8 mouse cellular contexts compared by ENCODE assay signal in the genomic region with DNA sequence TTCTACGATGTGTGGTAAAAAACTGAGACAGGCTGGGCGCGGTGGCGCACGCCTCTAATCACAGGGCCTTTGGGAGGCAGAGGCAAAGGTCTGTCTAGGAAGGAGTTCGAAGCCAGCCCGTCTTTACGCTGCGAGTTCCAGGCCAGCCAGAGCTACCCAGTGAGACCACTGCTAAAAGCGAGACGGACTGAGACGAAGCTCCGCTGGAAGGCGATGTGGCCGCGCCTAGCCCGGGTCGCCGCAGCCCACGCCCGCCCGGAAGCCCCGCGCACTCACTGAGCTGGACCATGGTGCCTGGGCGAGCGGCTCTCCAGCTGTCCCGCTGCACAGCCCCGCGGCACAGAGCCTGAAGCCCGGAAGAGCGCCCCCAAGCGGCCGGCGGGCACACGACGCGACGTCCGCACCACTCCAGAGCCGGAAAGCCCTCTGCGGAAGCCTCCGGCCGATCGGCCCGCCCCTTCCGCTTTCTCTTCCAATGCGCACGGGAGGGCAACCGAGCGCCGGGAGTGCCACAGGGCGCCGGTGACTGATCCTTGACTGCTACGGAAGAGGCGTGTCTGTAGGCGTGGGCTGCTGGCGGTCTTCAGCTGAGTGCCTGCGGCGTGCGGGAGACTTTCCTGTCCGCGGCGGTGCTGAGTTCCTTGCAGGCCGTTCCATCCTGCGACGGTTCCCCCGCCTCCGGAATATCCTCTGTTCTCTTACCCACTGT. TPM values are rescaled to one million over a fixed set of nuclear protein-coding genes. Genes with fewer than 3 reads are reported as not detected.
DNase-seq lines count a peak whose midpoint lies in the region; ATAC-seq lines count a peak whose summit lies in the region.

A gene (minus strand): TSS at position 430 of the 709 bp plus-strand sequence.

- no peaks in the 10 kb centered on the region for H3K4me1 ChIP-seq in brown adipose tissue, adult 24 weeks (ENCODE audit: control insufficient read depth, insufficient read depth, insufficient read length, low read length)
- peaks cover 18% of the 10 kb centered on the region for H3K4me1 ChIP-seq in heart, embryonic 13.5 days
- H3K4me1 ChIP-seq in liver, embryonic 12.5 days, result peaks cover 37% of the 10 kb centered on the region
- H3K4me1 ChIP-seq in stomach, embryonic 15.5 days, result 0 out of 2 replicates have a peak, but pooled peaks cover 3% of the 10 kb centered on the region

- H3K27me3 ChIP-seq in heart, embryonic 13.5 days (replicated peaks), result no peaks in the 10 kb centered on the region
- no peaks in the 10 kb centered on the region for H3K27me3 ChIP-seq in liver, embryonic 12.5 days (replicated peaks)
- H3K27me3 ChIP-seq in stomach, embryonic 15.5 days (replicated peaks), result no peaks in the 10 kb centered on the region

- peaks cover 23% of the 10 kb centered on the region for H3K36me3 ChIP-seq in heart, embryonic 13.5 days
- H3K36me3 ChIP-seq in liver, embryonic 12.5 days, result peaks cover 26% of the 10 kb centered on the region
- H3K36me3 ChIP-seq in stomach, embryonic 15.5 days, result no peaks in the 10 kb centered on the region; the same call in 1 of the 2 replicates

- WGBS in heart, embryonic 13.5 days, result under 1% methylated on average over 68 of the region's 68 CpGs
- 2% methylated on average over 68 of the region's 68 CpGs for WGBS in liver, embryonic 12.5 days (ENCODE audit: insufficient replicate concordance)
- 0% methylated on average over 68 of the region's 68 CpGs for WGBS in stomach, embryonic 15.5 days

- peak; percentile 98 for DNase-seq in CD4-positive, CD25-positive, alpha-beta regulatory T cell, adult 2 months (ENCODE audit: low read depth, low spot score)
- peak; percentile 37 for DNase-seq in fat pad, adult 2 months (ENCODE audit: extremely low read depth, low read depth, low spot score)
- peak; percentile 97 for DNase-seq in kidney, postnatal 10 days
- DNase-seq in natural killer cell, adult 2 months (ENCODE audit: low spot score in 2 of 2), result peak; percentile 91 to 95

- peak within 1 kb of the TSS; percentile 87 for H3K27ac ChIP-seq in brown adipose tissue, adult 24 weeks (replicated peaks; ENCODE audit: low read depth, low read length)
- peak within 1 kb of the TSS; percentile 89 for H3K27ac ChIP-seq in heart, embryonic 13.5 days (replicated peaks)
- H3K27ac ChIP-seq in liver, embryonic 12.5 days, result peak within 1 kb of the TSS; percentile 86
- H3K27ac ChIP-seq in stomach, embryonic 15.5 days, result peak within 1 kb of the TSS; percentile 88

- H3K4me3 ChIP-seq in brown adipose tissue, adult 24 weeks (ENCODE audit: insufficient read depth, low read depth, low read length), result peak within 1 kb of the TSS; percentile 90
- H3K4me3 ChIP-seq in heart, embryonic 13.5 days, result peak within 1 kb of the TSS; percentile 90
- H3K4me3 ChIP-seq in liver, embryonic 12.5 days, result peak within 1 kb of the TSS; percentile 78
- H3K4me3 ChIP-seq in stomach, embryonic 15.5 days (replicated peaks), result peak within 1 kb of the TSS; percentile 73

- ATAC-seq in heart, embryonic 13.5 days (ENCODE audit: extremely low read depth, insufficient number of reproducible peaks, low FRiP score, low TSS enrichment), result peak; percentile 97
- ATAC-seq in liver, embryonic 12.5 days, result peak; percentile 97
- peak; percentile 96 for ATAC-seq in stomach, embryonic 15.5 days (ENCODE audit: insufficient read depth, low FRiP score, low read depth)

- no peaks in the 10 kb centered on the region for H3K9me3 ChIP-seq in heart, embryonic 13.5 days
- H3K9me3 ChIP-seq in liver, embryonic 12.5 days (replicated peaks), result no peaks in the 10 kb centered on the region
- no peaks in the 10 kb centered on the region for H3K9me3 ChIP-seq in stomach, embryonic 15.5 days

- H3K4me2 ChIP-seq in heart, embryonic 13.5 days, result peak within 1 kb of the TSS; percentile 73
- peak within 1 kb of the TSS; percentile 82 for H3K4me2 ChIP-seq in liver, embryonic 12.5 days
- H3K4me2 ChIP-seq in stomach, embryonic 15.5 days, result peak within 1 kb of the TSS; percentile 59

- peak within 1 kb of the TSS; percentile 97 for H3K9ac ChIP-seq in heart, embryonic 13.5 days
- H3K9ac ChIP-seq in liver, embryonic 12.5 days, result peak within 1 kb of the TSS; percentile 90
- H3K9ac ChIP-seq in stomach, embryonic 15.5 days, result peak within 1 kb of the TSS; percentile 85

RNA-seq across cellular contexts. Expression of the gene that starts here (rescaled TPM):
- polyA plus RNA-seq in brown adipose tissue, adult 24 weeks (2012; ENCODE audit: insufficient read depth, insufficient read length, missing spikeins), result 161 and 166 TPM in 2 replicates
- 83.8 and 93.9 TPM in 2 replicates for polyA plus RNA-seq in heart, embryonic 13.5 days (2015; fragmentation: Nextera tagmentation; extraction: Ambion mirVana)
- 80.1 and 81.3 TPM in 2 replicates for polyA plus RNA-seq in liver, embryonic 12.5 days (2016; fragmentation: Nextera tagmentation; extraction: Ambion mirVana)
- polyA plus RNA-seq in stomach, embryonic 15.5 days (2015; fragmentation: Nextera tagmentation; extraction: Ambion mirVana), result 85.2 and 90.9 TPM in 2 replicates

Comparison
In these comparisons a context has a peak if more than half of its experiments do, and no peak if none do; other contexts are left out.
1. Peak in every context shown above with its lines: DNase-seq, ATAC-seq, H3K4me3 ChIP-seq and H3K27ac ChIP-seq.
2. DNase-seq: peak in every context shown above with its lines; median percentile 98 in CD4-positive, CD25-positive, alpha-beta regulatory T cell, adult 2 months; 97 in kidney, postnatal 10 days; 93 in natural killer cell, adult 2 months; 37 in fat pad, adult 2 months.